Mouse (Mus musculus) MEL (cell line): ENCODE results near the gene Hist2h2aa1. TPM values are rescaled to one million over a fixed set of nuclear protein-coding genes. Genes with fewer than 3 reads are reported as not detected.

Experiments
- BHLHE40 ChIP-seq: IDR thresholded peaks from 2 replicates; pipeline ENCODE4 v1.6.1; 2012; ENCODE audit warnings: low read depth, mild to moderate bottlenecking, inconsistent platforms, low read length, improper control_type of control experiment, borderline replicate concordance
- polyA plus RNA-seq, 2 experiments: library from polyadenylated mRNA; stranded (reverse) in 1 of 2; unstranded in 1 of 2; fragments of >175 nt in 1 of 2; fragments of >200 nt in 1 of 2; gene quantifications; 2 replicates each; pipeline versions ENCODE4 v1.2.1 to v1.2.4; 2012; ENCODE audit warnings: low replicate concordance in 2 of 2, low read depth in 1 of 2; ENCODE audit not compliant: insufficient read length in 2 of 2, insufficient read depth in 1 of 2, missing spikeins in 1 of 2
- total RNA-seq: library from RNA; depleted of rRNA; stranded (reverse); fragments of 300-350 nt; gene quantifications from 2 replicates; pipeline ENCODE4 v1.2.3, GENCODE M21; 2012; rRNA removed

The Hist2h2aa1 gene
- total and polyA plus RNA-seq, 3 experiments: 1.5 to 3,456 TPM; not detected in 1

- no peak for TF ChIP-seq BHLHE40
- TF ChIP-seq, all 39 proteins: peak for 23
Measured at GRCm38 (mm10) chr3:96293787-96294186, 48.5 kb downstream of the Hist2h2aa1 start, which contains the start of gene Fcgr1 (continued).

Other genes with a start within 250 kb of the Hist2h2aa1 start
- gene Plekho1, start 249.5 kb upstream of the Hist2h2aa1 start, total RNA-seq: 4.2 and 6.4 TPM in 2 replicates
- 10 to 100 TPM in 1 of 2 experiments, not detected in 1; 19.2 TPM for gene Plekho1, start 249.5 kb upstream of the Hist2h2aa1 start, polyA plus RNA-seq
- 24.4 and 28.9 TPM in 2 replicates for gene Vps45, start 187.0 kb upstream of the Hist2h2aa1 start, total RNA-seq
- gene Vps45, start 187.0 kb upstream of the Hist2h2aa1 start, polyA plus RNA-seq: 10 to 100 TPM; 20.6 to 92.0 TPM
- gene Otud7b, start 141.0 kb upstream of the Hist2h2aa1 start, total RNA-seq: 25.8 and 27.5 TPM in 2 replicates
- 10 to 100 TPM; 17.9 to 24.4 TPM for gene Otud7b, start 141.0 kb upstream of the Hist2h2aa1 start, polyA plus RNA-seq
- 0.62 and 0.77 TPM in 2 replicates for gene Mtmr11, start 83.5 kb upstream of the Hist2h2aa1 start, total RNA-seq
- 1 to 10 TPM in 1 of 2 experiments, not detected in 1; 1.4 TPM for gene Mtmr11, start 83.5 kb upstream of the Hist2h2aa1 start, polyA plus RNA-seq
- 135 and 157 TPM in 2 replicates for gene Sf3b4, start 73.2 kb upstream of the Hist2h2aa1 start, total RNA-seq
- gene Sf3b4, start 73.2 kb upstream of the Hist2h2aa1 start, polyA plus RNA-seq: 100 to 1,000 TPM; 102 to 423 TPM
- gene Sv2a, start 64.3 kb upstream of the Hist2h2aa1 start, total RNA-seq: 0.77 and 2.1 TPM in 2 replicates
- gene Sv2a, start 64.3 kb upstream of the Hist2h2aa1 start, polyA plus RNA-seq: 1 to 10 TPM in 1 of 2 experiments, not detected in 1; 3.3 TPM
- 115 and 123 TPM in 2 replicates for gene Bola1, start 25.8 kb upstream of the Hist2h2aa1 start, total RNA-seq
- 100 to 1,000 TPM in 1 of 2 experiments, not detected in 1; 124 TPM for gene Bola1, start 25.8 kb upstream of the Hist2h2aa1 start, polyA plus RNA-seq
- gene Hist2h2ab, start 25.6 kb upstream of the Hist2h2aa1 start, total RNA-seq: 197 and 234 TPM in 2 replicates
- gene Hist2h2ab, start 25.6 kb upstream of the Hist2h2aa1 start, polyA plus RNA-seq: under 1 TPM in 1 of 2 experiments, not detected in 1; 0.72 TPM
- gene Hist2h2ac, start 24.6 kb upstream of the Hist2h2aa1 start, total RNA-seq: 2,824 and 3,687 TPM in 2 replicates
- gene Hist2h2ac, start 24.6 kb upstream of the Hist2h2aa1 start, polyA plus RNA-seq: 1 to 10 TPM in 1 of 2 experiments, not detected in 1; 4.8 TPM
- 1.6 and 1.8 TPM in 2 replicates for gene Hist2h2be, start 24.4 kb upstream of the Hist2h2aa1 start, total RNA-seq
- gene Hist2h2be, start 24.4 kb upstream of the Hist2h2aa1 start, polyA plus RNA-seq: 1 to 10 TPM in 1 of 2 experiments, not detected in 1; 3.2 TPM
- gene Hist2h3c2, start 6.4 kb upstream of the Hist2h2aa1 start, total RNA-seq: 2,744 and 3,348 TPM in 2 replicates
- 1,000 to 10,000 TPM in 1 of 2 experiments, 1 to 10 TPM in 1; 8.2 to 1,897 TPM for gene Hist2h3c2, start 6.4 kb upstream of the Hist2h2aa1 start, polyA plus RNA-seq
- gene Hist2h2aa2, start 5.2 kb upstream of the Hist2h2aa1 start, total RNA-seq: 11,232 and 13,053 TPM in 2 replicates
- gene Hist2h2aa2, start 5.2 kb upstream of the Hist2h2aa1 start, polyA plus RNA-seq: 10 to 100 TPM in 1 of 2 experiments, not detected in 1; 18.4 TPM
- gene Hist2h3c1, start 1.2 kb downstream of the Hist2h2aa1 start, total RNA-seq: 1.3 and 1.5 TPM in 2 replicates
- not detected for gene Hist2h3c1, start 1.2 kb downstream of the Hist2h2aa1 start, polyA plus RNA-seq
- gene Hist2h4, start 17.8 kb downstream of the Hist2h2aa1 start, total RNA-seq: 195 and 290 TPM in 2 replicates
- gene Hist2h4, start 17.8 kb downstream of the Hist2h2aa1 start, polyA plus RNA-seq: 1 to 10 TPM in 1 of 2 experiments, not detected in 1; 1.5 TPM
- 3,962 and 5,017 TPM in 2 replicates for gene Hist2h3b, start 23.2 kb downstream of the Hist2h2aa1 start, total RNA-seq
- gene Hist2h3b, start 23.2 kb downstream of the Hist2h2aa1 start, polyA plus RNA-seq: 10 to 100 TPM in 1 of 2 experiments, not detected in 1; 71.7 TPM
- 6,680 and 8,754 TPM in 2 replicates for gene Hist2h2bb, start 24.3 kb downstream of the Hist2h2aa1 start, total RNA-seq
- gene Hist2h2bb, start 24.3 kb downstream of the Hist2h2aa1 start, polyA plus RNA-seq: 10 to 100 TPM in 1 of 2 experiments, not detected in 1; 11.2 TPM
- 3.4 and 4.7 TPM in 2 replicates for gene Fcgr1, start 48.5 kb downstream of the Hist2h2aa1 start, total RNA-seq
- gene Fcgr1, start 48.5 kb downstream of the Hist2h2aa1 start, polyA plus RNA-seq: 1 to 10 TPM in 1 of 2 experiments, not detected in 1; 2.8 TPM
- not detected in 2 replicates for gene BC107364, start 206.8 kb downstream of the Hist2h2aa1 start, total RNA-seq
- gene BC107364, start 206.8 kb downstream of the Hist2h2aa1 start, polyA plus RNA-seq: under 1 TPM in 1 of 2 experiments, not detected in 1; 0.17 TPM